Mouse (Mus musculus) limb, embryonic 15.5 days (tissue): Measurements from ENCODE around the gene Slc22a4. TPM values are rescaled to one million over a fixed set of nuclear protein-coding genes. Genes with fewer than 3 reads are reported as not detected.
"Not testable (repeated sequence)": the region's sequence is repeated elsewhere in the genome, so short reads cannot be mapped to it uniquely, and the experiment has no call there.

ENCODE experiments used
- ATAC-seq: fragments of 200-750 bp; cut with Nextera tagmentation; 2 replicates; pipeline ENCODE4 v1.8.0; 2017; ENCODE audit warnings: low read depth, moderate TSS enrichment; ENCODE audit not compliant: insufficient number of reproducible peaks, low FRiP score, low TSS enrichment
- H3K27ac ChIP-seq: fragments of 300-500 bp; sonication (generic); 2 replicates; pipeline ENCODE4 v1.5.1; 2015; ENCODE audit warnings: moderate library complexity, mild to moderate bottlenecking, inconsistent platforms
- H3K27me3 ChIP-seq: fragments of 300-500 bp; sonication (generic); 2 replicates; pipeline ENCODE4 v1.6.1; 2015; ENCODE audit warnings: inconsistent platforms
- H3K36me3 ChIP-seq: fragments of 300-500 bp; sonication (generic); 2 replicates; pipeline ENCODE4 v1.6.1; 2015; ENCODE audit warnings: inconsistent platforms
- H3K4me1 ChIP-seq: fragments of 300-500 bp; sonication (generic); 2 replicates; pipeline ENCODE4 v1.6.1; 2015; ENCODE audit warnings: inconsistent platforms
- H3K4me2 ChIP-seq: fragments of 300-500 bp; sonication (generic); 2 replicates; pipeline ENCODE4 v1.6.1; 2015; ENCODE audit warnings: mild to moderate bottlenecking, inconsistent platforms
- H3K4me3 ChIP-seq: fragments of 300-500 bp; sonication (generic); 2 replicates; pipeline ENCODE4 v1.5.1; 2015; ENCODE audit warnings: mild to moderate bottlenecking, inconsistent platforms
- H3K9ac ChIP-seq: fragments of 300-500 bp; sonication (generic); 2 replicates; pipeline ENCODE4 v1.6.1; 2015; ENCODE audit warnings: inconsistent platforms
- H3K9me3 ChIP-seq: fragments of 300-500 bp; sonication (generic); 2 replicates; pipeline ENCODE4 v1.6.1; 2016; ENCODE audit warnings: inconsistent platforms
- WGBS: fragments of 180-500 bp; shearing (Covaris S2); methylation state at CpG from one replicate; pipeline ENCODE4 v1.1.7; 2015; 5-methylcytosine and 5-hydroxymethylcytosine counted together
- polyA plus RNA-seq: library from polyadenylated mRNA; unstranded; fragments of >200 nt; fragmentation: Nextera tagmentation; extraction: Ambion mirVana; gene quantifications from 2 replicates; pipeline ENCODE4 v1.2.1, GENCODE M21; 2015

The Slc22a4 gene
- polyA plus RNA-seq, 1 experiment from 2014 or later: 6.9 TPM

- Histone ChIP-seq H3K27ac (no peak overlapping the region), H3K4me1 (no peaks in the 10 kb centered on the region), H3K36me3 (no peaks in the 10 kb centered on the region), H3K4me3 (no peak overlapping the region), H3K9me3 (no peaks in the 10 kb centered on the region), H3K27me3 (no peaks in the 10 kb centered on the region), H3K4me2 (no peak overlapping the region), H3K9ac (no peak overlapping the region)
- ATAC-seq: no peak
- 83% methylated on average over 1 of the region's 1 CpGs for WGBS
Observed at GRCm38 (mm10) chr11:53956636-53957035, 71.3 kb downstream of the Slc22a4 start.

- H3K4me2 ChIP-seq: no peak overlapping the region
- WGBS: 90% methylated on average over 3 of the region's 3 CpGs
- no peaks in the 10 kb centered on the region for H3K9me3 ChIP-seq
- 0 out of 2 replicates have a peak, but pooled peaks cover 3% of the 10 kb centered on the region for H3K36me3 ChIP-seq
- H3K4me3 ChIP-seq: no peak overlapping the region
- H3K9ac ChIP-seq: no peak overlapping the region
- no peaks in the 10 kb centered on the region for H3K4me1 ChIP-seq
- H3K27me3 ChIP-seq: no peaks in the 10 kb centered on the region
- no peak for ATAC-seq
- no peak overlapping the region for H3K27ac ChIP-seq
Observed at GRCm38 (mm10) chr11:53954653-53955052, 73.2 kb downstream of the Slc22a4 start.

- not testable (repeated sequence) for H3K4me1 ChIP-seq, H3K27ac ChIP-seq, H3K27me3 ChIP-seq, H3K36me3 ChIP-seq, ATAC-seq, H3K4me2 ChIP-seq, H3K9me3 ChIP-seq, H3K4me3 ChIP-seq, H3K9ac ChIP-seq
- 70% methylated on average over 2 of the region's 3 CpGs for WGBS
Observed at GRCm38 (mm10) chr11:53950133-53950532, 77.8 kb downstream of the Slc22a4 start.

Other genes with a start within 250 kb of the Slc22a4 start
- gene Gm12216, start 168.8 kb downstream of the Slc22a4 start, polyA plus RNA-seq: 0.37 TPM in 2 replicates
- 7.6 and 8.2 TPM in 2 replicates for gene Slc22a5, start 136.4 kb downstream of the Slc22a4 start, polyA plus RNA-seq
- 4.3 and 5.0 TPM in 2 replicates for gene Slc22a21, start 47.8 kb downstream of the Slc22a4 start, polyA plus RNA-seq
- gene Pdlim4, start 40.9 kb upstream of the Slc22a4 start, polyA plus RNA-seq: 125 and 136 TPM in 2 replicates
- 132 and 149 TPM in 2 replicates for gene P4ha2, start 72.0 kb upstream of the Slc22a4 start, polyA plus RNA-seq
- gene Csf2, start 221.6 kb upstream of the Slc22a4 start, polyA plus RNA-seq: not detected in 2 replicates
- gene Il3, start 239.2 kb upstream of the Slc22a4 start, polyA plus RNA-seq: not detected in 2 replicates